Mouse (Mus musculus) MEL (cell line): ENCODE results near the gene Ndufs2.

Experiments
- CTCF ChIP-seq, 3 experiments: IDR thresholded peaks in 2 of 3; conservative IDR thresholded peaks in 1 of 3; 2 replicates each; pipeline ENCODE4 v1.5.1; 2011 to 2012; ENCODE audit warnings: low read length in 3 of 3, low read depth in 2 of 3, mild to moderate bottlenecking in 2 of 3, improper control_type of control experiment in 1 of 3, inconsistent platforms in 1 of 3, mixed read lengths in 1 of 3, moderate library complexity in 1 of 3; ENCODE audit not compliant: control insufficient read depth in 1 of 3, insufficient read depth in 1 of 3, poor library complexity in 1 of 3, severe bottlenecking in 1 of 3
- GABPA ChIP-seq: IDR thresholded peaks from 2 replicates; pipeline ENCODE4 v1.6.1; 2012; ENCODE audit warnings: low read depth, mild to moderate bottlenecking, inconsistent platforms, low read length, improper control_type of control experiment, moderate library complexity
- GATA1 ChIP-seq: IDR thresholded peaks from 2 replicates; pipeline ENCODE4 v1.6.1; 2011; ENCODE audit warnings: low read depth, low read length, improper control_type of control experiment
- HCFC1 ChIP-seq: IDR thresholded peaks from 2 replicates; pipeline ENCODE4 v1.6.1; 2012; ENCODE audit warnings: low read depth, mild to moderate bottlenecking, inconsistent platforms, low read length, improper control_type of control experiment, moderate library complexity
- RAD21 ChIP-seq: IDR thresholded peaks from 2 replicates; pipeline ENCODE4 v1.6.1; 2011; ENCODE audit warnings: mild to moderate bottlenecking, low read depth, low read length, improper control_type of control experiment
- USF1 ChIP-seq: IDR thresholded peaks from 2 replicates; pipeline ENCODE4 v1.6.1; 2014; ENCODE audit warnings: low read depth, mild to moderate bottlenecking, inconsistent platforms, low read length, improper control_type of control experiment, moderate library complexity

DNA sequence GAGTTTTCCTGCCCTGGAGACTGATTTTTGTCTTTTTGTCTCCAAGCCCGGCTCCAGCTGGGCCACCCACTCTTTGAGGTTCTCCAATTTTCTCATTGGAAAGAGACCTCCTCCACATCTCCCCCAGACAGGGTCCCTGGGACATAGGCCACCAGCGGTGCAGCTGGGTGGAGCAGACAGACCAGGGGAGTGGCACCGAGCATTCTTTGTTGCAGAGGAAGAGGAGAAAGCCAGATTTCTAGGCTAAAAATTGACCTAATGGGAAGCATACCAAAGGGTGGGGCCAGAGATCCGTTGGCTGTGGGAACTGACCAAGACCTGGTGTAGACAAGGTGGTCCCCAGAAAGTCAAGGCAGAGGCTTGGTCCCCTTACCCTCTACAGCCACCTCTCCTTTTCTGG, 3.3 kb downstream of the Ndufs2 start:
- TF ChIP-seq GATA1 = no peak
- TF ChIP-seq RAD21 = no peak
- TF ChIP-seq USF1 = no peak
- TF ChIP-seq CTCF (IDR thresholded peaks at IDR 0.05 in 2 of 3, conservative IDR thresholded peaks at IDR 0.05 in 1 of 3; ENCODE audit: control insufficient read depth in 1 of 3, insufficient read depth in 1 of 3, low read depth in 2 of 3, low read length in 3 of 3, poor library complexity in 1 of 3, severe bottlenecking in 1 of 3) = no peak
- no peak for TF ChIP-seq HCFC1
- no peak for TF ChIP-seq GABPA
